Mouse (Mus musculus) thymus, adult 2 months (tissue): ENCODE data around the gene Myrip. TPM values are rescaled to one million over a fixed set of nuclear protein-coding genes. Genes with fewer than 3 reads are reported as not detected.

Source experiments
- DNase-seq: peaks from one replicate; pipeline ENCODE4 v3.0.0; 2021
- H3K27ac ChIP-seq: fragments of 200-500 bp; 2 replicates; pipeline ENCODE4 v1.5.1; 2012; ENCODE audit warnings: low read length, control low read depth; ENCODE audit not compliant: control insufficient read depth, insufficient read depth
- H3K27me3 ChIP-seq: fragments of 200-500 bp; 2 replicates; pipeline ENCODE4 v1.6.1; 2012; ENCODE audit warnings: mild to moderate bottlenecking, low read length, moderate library complexity, mixed read lengths; ENCODE audit not compliant: control insufficient read depth, insufficient read depth
- H3K36me3 ChIP-seq: fragments of 200-500 bp; 2 replicates; pipeline ENCODE4 v1.6.1; 2012; ENCODE audit warnings: mild to moderate bottlenecking, low read length, moderate library complexity; ENCODE audit not compliant: control insufficient read depth, insufficient read depth
- H3K4me1 ChIP-seq: fragments of 200-500 bp; replicated peaks from 2 replicates; pipeline ENCODE4 v1.6.1; 2012; ENCODE audit warnings: low read length; ENCODE audit not compliant: control insufficient read depth, insufficient read depth
- H3K4me3 ChIP-seq: fragments of 200-500 bp; 2 replicates; pipeline ENCODE4 v1.5.1; 2012; ENCODE audit warnings: mild to moderate bottlenecking, low read length, control low read depth, moderate library complexity; ENCODE audit not compliant: control insufficient read depth, insufficient read depth
- CTCF ChIP-seq: fragments of 200-500 bp; IDR thresholded peaks from 2 replicates; pipeline ENCODE4 v1.5.1; 2012; ENCODE audit warnings: mild to moderate bottlenecking, control low read depth, low read length, moderate library complexity, borderline replicate concordance; ENCODE audit not compliant: control insufficient read depth, poor library complexity, insufficient read depth; ENCODE audit errors: extremely low read depth
- POLR2A ChIP-seq: fragments of 200-500 bp; IDR thresholded peaks from 2 replicates; pipeline ENCODE4 v1.6.1; 2012; ENCODE audit warnings: mild to moderate bottlenecking, low read length, control low read depth, moderate library complexity; ENCODE audit not compliant: control insufficient read depth, poor library complexity, insufficient read depth; ENCODE audit errors: extremely low read depth
- WGBS: fragments of 180-500 bp; shearing (Covaris S2); methylation state at CpG from one replicate; pipeline ENCODE4 v1.1.7; 2018; 5-methylcytosine and 5-hydroxymethylcytosine counted together
- polyA plus RNA-seq: library from polyadenylated mRNA; depleted of rRNA; stranded (reverse); fragments of >200 nt; gene quantifications from 2 replicates; pipeline ENCODE4 v1.2.3, GENCODE M21; 2012

Gene Myrip
- polyA plus RNA-seq, 1 experiment = 1.5 TPM

DNA sequence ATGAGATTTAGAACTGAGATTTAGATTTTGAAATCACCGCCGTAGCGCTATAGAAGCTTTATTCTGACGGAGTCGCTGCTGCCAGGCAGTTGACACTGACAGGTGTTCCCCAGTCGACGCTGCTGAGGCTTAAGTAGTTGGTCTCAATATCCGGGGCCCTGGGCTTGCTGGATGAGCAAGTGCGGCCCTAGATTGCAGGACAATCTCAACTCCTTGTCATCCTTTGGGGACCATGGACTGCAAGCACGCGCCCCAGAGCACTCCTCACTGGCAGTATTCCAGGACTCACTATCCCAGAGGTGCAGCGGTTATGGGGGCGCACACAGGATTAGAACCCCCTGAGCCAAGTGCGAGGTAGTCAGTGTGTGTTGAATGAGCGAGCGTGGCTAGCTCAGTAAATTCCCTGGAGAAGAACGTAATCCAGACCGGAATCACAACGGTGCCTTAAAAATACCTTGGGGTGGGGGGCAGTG lies 1.7 kb downstream of the Myrip start:
- no peak for DNase-seq
- no peak overlapping the region for H3K4me3 ChIP-seq
- H3K4me1 ChIP-seq = no peaks in the 10 kb centered on the region
- WGBS = 22% methylated on average over 19 of the region's 19 CpGs
- H3K27me3 ChIP-seq = peaks cover 5% of the 10 kb centered on the region; the same call in 1 of the 2 replicates
- no peak overlapping the region for H3K27ac ChIP-seq
- H3K36me3 ChIP-seq = no peaks in the 10 kb centered on the region
- TF ChIP-seq POLR2A (no peak), CTCF (no peak)

DNA sequence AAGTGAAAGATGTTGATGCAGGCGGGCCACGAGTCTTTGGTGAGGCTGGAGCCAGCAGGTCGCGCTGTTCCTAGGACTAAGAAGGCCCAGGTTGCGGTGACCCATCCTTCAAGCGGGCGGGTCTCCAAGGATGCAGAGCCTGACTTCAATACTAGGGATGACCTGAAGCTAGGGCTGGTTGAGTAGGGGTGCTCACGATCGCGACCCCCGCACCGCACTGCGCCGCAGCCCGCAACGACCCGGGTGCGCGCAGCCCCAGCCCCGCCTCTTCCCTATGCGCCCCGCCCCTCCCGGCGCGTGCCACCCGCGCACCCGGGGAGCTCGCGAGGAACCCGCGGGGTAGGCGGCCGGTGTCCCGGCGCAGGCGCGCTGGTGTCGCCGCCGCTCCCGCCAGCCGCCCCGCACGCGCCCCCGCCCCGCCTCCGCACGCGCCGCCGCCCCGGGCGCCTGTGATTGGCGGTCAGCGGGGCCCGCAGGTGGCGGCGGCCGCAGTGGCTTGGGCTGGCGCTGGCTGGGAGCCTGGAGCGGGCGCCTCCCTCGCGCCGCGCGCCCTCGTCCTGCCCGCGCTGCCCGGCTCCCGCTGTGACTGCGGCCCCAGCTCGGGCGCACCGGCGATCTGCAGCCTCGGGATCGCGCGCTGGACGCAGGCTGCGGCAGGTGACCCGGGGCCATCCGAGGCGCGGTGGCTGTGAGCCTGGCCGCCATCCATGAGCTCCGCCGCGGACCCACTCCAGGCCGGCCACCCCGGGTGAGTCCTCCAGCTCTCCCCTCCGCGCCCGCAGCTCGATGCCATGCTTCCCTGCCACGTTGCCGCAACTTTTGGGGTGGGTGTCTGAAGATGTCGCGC lies 2.4 kb downstream of the Myrip start:
- TF ChIP-seq CTCF = no peak
- no peak for TF ChIP-seq POLR2A
- Histone ChIP-seq H3K4me1 (no peaks in the 10 kb centered on the region), H3K27ac (no peak overlapping the region), H3K36me3 (no peaks in the 10 kb centered on the region), H3K27me3 (peaks cover 5% of the 10 kb centered on the region; the same call in 1 of the 2 replicates), H3K4me3 (no peak overlapping the region; the same call in 1 of the 2 replicates)
- 3% methylated on average over 103 of the region's 103 CpGs for WGBS
- no peak for DNase-seq

DNA sequence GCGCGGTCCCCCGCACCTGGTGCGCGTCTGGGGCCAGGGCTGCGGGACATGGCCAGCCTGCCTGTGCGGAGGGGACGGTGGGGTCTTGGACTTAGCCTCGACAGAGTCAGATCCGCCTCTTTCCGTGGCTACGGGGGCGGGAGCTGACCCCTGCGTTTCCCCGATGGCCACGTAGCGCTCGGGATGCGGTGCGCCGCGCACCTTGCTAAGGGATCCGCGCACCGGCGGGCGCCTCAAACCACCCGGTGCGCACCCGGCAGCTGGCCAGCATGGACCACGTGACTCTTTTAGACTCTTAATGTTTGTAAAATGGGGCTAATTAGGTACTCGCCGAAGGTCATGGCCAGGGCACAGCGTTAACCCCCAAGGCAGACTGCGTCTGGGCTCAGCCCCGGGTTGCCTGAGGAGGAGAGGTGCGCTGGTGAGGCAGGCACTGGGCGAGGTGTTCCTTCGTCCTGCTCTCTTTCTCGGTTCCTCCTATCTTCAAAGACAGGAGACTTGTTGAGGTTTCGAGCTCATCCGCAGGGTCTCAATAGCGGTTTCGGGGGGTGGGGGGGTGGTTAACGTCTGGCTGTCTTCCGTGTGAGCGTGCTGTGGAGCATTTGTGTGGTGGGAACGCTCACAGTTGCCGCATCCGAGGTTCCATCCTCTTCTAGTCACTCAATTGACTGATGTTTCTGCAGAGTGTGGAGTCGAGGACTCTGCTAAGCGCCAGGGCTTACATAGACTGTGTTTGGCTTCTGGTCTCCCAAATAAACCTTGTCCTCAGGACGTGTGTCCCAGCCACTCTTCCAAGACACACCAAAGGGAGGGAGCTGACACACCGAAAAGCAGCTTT lies 3.2 kb downstream of the Myrip start:
- no peak overlapping the region for H3K27ac ChIP-seq

DNA sequence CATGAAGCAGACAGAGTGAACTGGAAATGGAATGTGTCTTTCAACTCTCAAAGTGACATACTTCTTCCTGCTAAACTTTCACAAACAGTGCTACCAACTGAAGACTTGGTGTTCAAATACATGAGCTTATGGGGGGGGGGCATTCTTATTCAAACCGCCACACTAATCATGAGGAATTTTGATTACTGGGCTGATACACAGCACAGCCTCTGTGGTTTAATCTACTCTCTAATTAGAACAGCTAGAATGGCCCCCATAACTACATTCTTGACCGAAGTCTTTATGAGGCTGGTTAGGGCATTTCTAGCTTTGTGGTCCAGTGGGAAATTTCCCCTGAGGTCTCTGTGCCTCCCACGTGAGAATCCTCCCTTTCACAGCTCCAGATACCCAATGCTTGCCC lies 13.9 kb downstream of the Myrip start:
- 80% methylated on average over 3 of the region's 3 CpGs for WGBS
- no peak for DNase-seq
- Histone ChIP-seq H3K27me3 (no peaks in the 10 kb centered on the region), H3K4me3 (no peak overlapping the region), H3K36me3 (no peaks in the 10 kb centered on the region), H3K27ac (no peak overlapping the region), H3K4me1 (no peaks in the 10 kb centered on the region)
- TF ChIP-seq CTCF (no peak), POLR2A (no peak)

More for the DNA sequence above, 3.2 kb downstream of the Myrip start:
- Histone ChIP-seq H3K4me3 (no peak overlapping the region; the same call in 1 of the 2 replicates), H3K36me3 (no peaks in the 10 kb centered on the region), H3K27me3 (peaks cover 5% of the 10 kb centered on the region; the same call in 1 of the 2 replicates), H3K4me1 (no peaks in the 10 kb centered on the region)
- TF ChIP-seq POLR2A = no peak
- TF ChIP-seq CTCF = no peak
- no peak for DNase-seq
- 3% methylated on average over 54 of the region's 54 CpGs for WGBS

DNA sequence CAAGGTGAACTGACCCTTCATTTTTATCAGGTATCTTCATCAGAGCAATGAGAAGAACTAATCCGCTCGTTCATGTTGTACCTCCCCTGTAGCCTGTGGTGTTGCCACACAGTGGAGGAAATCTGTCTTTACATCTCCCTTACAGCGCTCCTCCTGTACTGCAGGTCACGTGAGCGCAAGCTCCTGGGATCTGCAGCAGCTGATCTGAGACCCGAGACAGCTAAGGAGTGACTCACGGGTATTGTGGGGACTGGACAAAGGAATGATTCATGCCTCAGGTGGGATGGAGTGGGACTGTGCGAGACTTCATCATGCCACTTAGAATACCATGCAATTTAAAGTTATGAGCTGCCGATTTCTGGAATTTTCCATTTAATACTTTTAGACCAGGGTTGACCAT lies 17.8 kb downstream of the Myrip start:
- no peaks in the 10 kb centered on the region for H3K27me3 ChIP-seq
- H3K36me3 ChIP-seq = no peaks in the 10 kb centered on the region
- no peaks in the 10 kb centered on the region for H3K4me1 ChIP-seq
- TF ChIP-seq POLR2A (no peak), CTCF (no peak)
- DNase-seq = no peak
- no peak overlapping the region for H3K4me3 ChIP-seq
- no peak overlapping the region for H3K27ac ChIP-seq
- 93% methylated on average over 9 of the region's 9 CpGs for WGBS

DNA sequence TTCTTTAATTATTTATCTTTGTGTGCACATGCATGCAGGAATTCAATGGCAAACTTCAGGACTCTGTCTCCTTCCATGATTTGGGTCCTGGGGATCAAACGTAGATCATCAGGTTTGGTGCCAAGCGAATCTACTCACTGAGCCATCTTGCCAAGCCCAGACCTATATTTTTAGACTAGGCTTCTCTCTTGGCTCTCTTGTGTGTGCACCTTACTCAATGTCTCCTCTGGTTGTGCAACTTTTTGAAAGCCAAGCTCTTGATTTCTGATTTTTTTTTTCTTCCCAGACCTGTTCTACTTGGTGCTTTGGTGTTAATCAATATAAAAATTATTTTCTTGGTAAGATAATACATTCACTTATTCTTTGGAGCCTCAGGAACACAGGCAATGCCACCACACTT lies 19.3 kb downstream of the Myrip start:
- DNase-seq = no peak
- TF ChIP-seq POLR2A (no peak), CTCF (no peak)
- Histone ChIP-seq H3K27me3 (no peaks in the 10 kb centered on the region), H3K36me3 (no peaks in the 10 kb centered on the region), H3K27ac (no peak overlapping the region), H3K4me1 (no peaks in the 10 kb centered on the region), H3K4me3 (no peak overlapping the region)
- WGBS = 96% methylated on average over 2 of the region's 2 CpGs
